Mouse (Mus musculus) granulocyte monocyte progenitor cell, adult 5-6 weeks (primary cell): Measurements from ENCODE around the gene Nlk. TPM values are rescaled to one million over a fixed set of nuclear protein-coding genes. Genes with fewer than 3 reads are reported as not detected.
"Not testable (repeated sequence)": the region's sequence is repeated elsewhere in the genome, so short reads cannot be mapped to it uniquely, and the experiment has no call there.

Experiments used
- ATAC-seq: replicated peaks from 2 replicates; pipeline ENCODE4 v1.8.0; 2016; ENCODE audit warnings: mild to moderate bottlenecking, moderate TSS enrichment, inconsistent platforms; ENCODE audit not compliant: poor library complexity, severe bottlenecking
- total RNA-seq, 2 experiments: library from RNA; stranded (forward) in 1 of 2; stranded (reverse) in 1 of 2; fragments of 200-712, 200-1000 nt in 1 of 2; fragments of >200 nt in 1 of 2; fragmentation: Nextera tagmentation in 1 of 2; gene quantifications; 2 replicates each; pipeline ENCODE4 v1.2.3; 2014 to 2017

The Nlk gene
- total RNA-seq, 2 experiments from 2014 or later, result 21.7 to 26.1 TPM

DNA sequence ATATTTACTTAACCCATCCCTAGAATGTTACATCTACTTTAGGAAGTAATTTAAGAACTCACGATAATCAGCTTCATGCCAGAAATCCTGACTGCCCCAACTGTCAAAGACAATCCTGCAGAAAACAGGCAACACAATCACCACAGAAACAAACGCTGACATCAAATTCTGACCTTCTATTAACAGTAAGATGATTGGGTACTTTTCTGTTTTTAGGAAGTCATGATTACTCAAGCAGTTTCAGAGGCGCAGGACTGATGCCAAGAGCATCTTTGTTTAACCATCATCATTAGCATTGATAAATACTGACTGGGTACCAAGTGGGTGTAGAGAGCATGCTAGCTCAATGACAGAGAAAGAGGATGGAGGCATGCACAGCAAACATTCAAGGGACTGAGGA lies 96.7 kb downstream of the Nlk start:
- peak; percentile 68 for ATAC-seq

- peak; percentile 97 for ATAC-seq
These were observed 97.1 kb downstream of the Nlk start for GRCm38 (mm10) chr11:78600051-78600450.

DNA sequence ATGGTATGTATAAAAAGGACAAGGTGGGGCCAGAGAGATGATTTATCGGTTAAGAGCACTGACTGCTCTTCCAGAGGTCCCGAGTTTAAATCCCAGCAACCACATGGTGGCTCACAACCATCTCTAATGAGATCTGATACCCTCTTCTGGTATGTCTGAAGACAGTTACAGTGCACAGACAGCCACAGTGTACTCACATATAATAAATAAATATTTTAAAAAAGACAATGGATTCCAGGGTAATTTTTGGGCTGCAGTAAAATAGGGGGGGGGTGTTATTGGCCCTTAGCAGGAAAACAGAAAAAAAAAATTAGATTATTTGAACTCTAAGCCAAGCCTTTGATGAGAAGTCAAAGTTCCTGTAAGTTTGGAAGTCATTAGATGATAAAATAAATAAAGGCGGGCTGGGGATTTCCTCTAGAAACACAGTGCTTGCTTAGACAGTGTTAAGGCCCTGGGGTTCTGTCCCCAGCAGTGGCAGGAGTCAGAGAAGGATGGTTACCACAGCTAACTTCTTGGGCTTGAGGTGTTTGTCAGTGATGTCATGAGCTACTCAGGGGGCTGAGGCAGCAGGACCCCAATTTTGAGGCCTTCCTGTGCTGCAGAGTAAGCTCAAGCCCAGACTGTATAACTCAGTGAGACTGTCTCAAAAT lies 98.3 kb downstream of the Nlk start:
- ATAC-seq, result no peak

DNA sequence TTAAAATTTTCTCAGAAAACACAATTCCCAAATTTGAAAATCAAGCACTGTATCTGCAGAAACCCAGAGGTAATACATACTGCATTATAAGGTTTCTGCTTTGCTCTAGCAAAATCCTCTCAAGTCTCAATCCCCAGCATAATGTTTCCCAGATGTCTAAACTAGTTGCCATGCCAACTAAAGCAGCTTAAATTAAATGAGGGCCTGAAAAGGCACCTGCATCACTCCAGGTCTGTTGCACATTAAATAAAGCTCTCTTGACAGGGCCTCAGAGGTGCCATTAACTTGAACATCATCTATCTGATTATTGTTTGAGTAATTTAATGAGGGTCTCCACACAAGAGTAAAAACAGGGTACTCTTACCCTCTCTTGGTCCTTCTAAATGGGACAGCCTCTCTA lies 100.4 kb downstream of the Nlk start:
- ATAC-seq, result no peak

GRCm38 (mm10) chr11:78595773-78596172 lies 101.4 kb downstream of the Nlk start:
- no peak for ATAC-seq

- ATAC-seq, result no peak
These were observed 102.8 kb downstream of the Nlk start for GRCm38 (mm10) chr11:78594271-78594964.

DNA sequence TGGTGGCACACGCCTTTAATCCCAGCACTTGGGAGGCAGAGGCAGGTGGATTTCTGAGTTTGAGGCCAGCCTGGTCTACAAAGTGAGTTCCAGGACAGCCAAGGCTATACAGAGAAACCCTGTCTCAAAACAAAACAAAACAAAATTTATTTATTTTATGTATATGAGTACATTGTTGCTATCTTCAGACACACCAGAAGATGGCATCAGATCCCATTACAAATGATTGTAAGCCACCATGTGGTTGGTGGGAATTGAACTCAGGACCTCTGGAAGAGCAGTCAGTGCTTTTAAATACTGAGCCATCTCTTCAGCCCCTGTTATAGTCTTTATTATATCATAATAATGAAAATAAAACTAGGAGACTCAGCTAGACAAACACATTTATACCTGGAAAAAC lies 109.5 kb downstream of the Nlk start:
- not testable (repeated sequence) for ATAC-seq

- no peak for ATAC-seq
These were observed 111.1 kb downstream of the Nlk start for GRCm38 (mm10) chr11:78586099-78586498.

- no peak for ATAC-seq
These were observed 114.3 kb downstream of the Nlk start for GRCm38 (mm10) chr11:78582848-78583247.

GRCm38 (mm10) chr11:78574975-78575374 lies 122.2 kb downstream of the Nlk start:
- ATAC-seq, result no peak

DNA sequence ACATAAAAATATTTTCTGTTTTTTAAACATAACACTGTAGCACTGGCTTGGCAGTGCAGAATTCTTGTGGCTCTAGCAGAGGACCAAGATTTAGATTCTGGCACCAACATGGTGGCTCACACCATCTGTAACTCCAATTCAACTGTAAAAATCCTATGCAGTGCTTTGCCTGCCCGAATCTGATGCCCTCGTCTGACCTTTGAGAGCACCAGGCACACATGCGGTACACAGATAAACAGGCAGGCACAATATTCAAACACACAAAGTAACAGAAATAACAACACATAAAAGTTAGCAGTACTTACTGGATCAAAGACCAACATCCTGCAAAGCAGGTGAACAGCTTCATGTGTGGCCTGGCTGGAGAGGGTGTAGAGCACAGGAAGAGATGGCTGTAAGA lies 122.6 kb downstream of the Nlk start:
- ATAC-seq, result no peak

DNA sequence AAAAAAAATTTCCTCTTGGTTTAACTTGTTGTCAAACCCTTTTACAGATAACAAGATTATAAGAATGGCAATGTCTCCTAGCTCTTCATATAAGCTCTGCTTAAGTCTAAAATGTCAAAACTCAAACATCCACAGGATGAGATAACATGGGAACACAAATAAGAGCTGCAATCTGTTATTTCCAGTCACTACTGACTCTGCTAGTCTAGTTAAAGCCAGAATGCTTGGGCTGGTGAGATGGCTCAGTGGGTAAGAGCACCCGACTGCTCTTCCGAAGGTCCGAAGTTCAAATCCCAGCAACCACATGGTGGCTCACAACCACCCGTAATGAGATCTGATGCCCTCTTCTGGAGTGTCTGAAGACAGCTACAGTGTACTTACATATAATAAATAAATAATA lies 123.1 kb downstream of the Nlk start:
- not testable (repeated sequence) for ATAC-seq

- ATAC-seq, result no peak
These were observed 125.3 kb downstream of the Nlk start for GRCm38 (mm10) chr11:78571854-78572253.

DNA sequence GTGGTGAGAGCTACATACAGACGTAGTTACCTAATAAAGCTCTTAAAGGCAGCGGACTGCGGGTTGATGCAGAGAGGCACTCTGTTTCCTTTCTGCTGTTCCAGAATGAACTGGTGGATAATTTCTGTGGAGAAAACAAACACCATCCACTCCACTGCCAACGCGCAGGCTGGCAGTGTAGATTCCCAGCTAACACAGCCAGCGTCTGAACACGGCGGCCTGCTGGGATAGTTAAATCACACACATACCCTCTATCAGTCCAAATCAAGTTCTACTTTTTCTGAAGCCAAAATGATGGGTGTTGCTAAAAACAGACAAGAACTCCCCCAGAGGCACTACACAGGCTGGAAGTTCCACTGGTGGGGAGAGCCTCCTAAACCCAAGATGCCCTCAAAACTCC lies 125.7 kb downstream of the Nlk start:
- ATAC-seq, result no peak

DNA sequence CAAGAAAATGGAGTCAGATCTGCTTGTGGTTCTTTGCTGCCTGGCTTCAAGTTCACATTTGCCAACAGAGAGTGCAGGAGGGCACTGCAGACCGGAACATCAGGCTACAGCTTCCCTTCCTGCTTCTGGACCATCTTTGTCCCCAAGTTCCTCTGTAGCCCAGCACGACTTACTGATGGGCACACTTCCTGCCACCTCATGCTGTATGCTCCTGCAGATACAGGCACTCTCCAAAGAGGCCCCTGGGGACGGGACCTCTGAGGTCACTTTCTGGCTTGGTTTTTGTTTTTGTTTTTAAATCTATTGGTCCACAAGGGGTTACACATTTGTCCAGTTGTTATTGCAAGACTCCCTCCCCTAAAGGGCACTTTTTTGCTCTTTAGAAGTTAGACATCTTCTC lies 127.4 kb downstream of the Nlk start:
- 0 out of 2 replicates have a peak, but pooled peaks have one; percentile 33 for ATAC-seq

- ATAC-seq, result no peak
These were observed 128.3 kb downstream of the Nlk start for GRCm38 (mm10) chr11:78568827-78569226.

GRCm38 (mm10) chr11:78567614-78568013 lies 129.6 kb downstream of the Nlk start:
- no peak for ATAC-seq

GRCm38 (mm10) chr11:78566775-78567174 lies 130.4 kb downstream of the Nlk start:
- ATAC-seq, result no peak

DNA sequence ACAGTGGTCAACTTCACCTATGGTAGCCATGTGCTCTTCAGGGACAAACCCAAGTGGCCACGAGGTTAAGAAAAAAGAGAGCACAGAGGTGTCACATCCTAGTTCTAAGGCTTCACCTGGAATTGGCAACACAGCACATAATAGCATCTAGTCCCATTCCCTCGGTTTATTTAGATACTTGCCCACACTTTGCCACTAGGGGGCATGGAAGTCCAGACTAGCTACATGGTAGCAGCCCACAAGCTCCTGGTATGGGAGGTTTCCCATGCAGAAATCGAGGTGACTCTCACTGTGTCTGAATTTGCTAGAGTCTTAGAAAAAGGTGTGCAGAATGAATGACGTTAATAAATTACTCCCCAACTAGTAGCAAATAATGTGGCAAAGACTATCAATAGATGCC lies 136.7 kb downstream of the Nlk start:
- peak; percentile 82 for ATAC-seq

- ATAC-seq, result 0 out of 2 replicates have a peak, but pooled peaks have one; percentile 25
These were observed 139.9 kb downstream of the Nlk start for GRCm38 (mm10) chr11:78557241-78557640.

- ATAC-seq, result no peak
These were observed 141.1 kb downstream of the Nlk start for GRCm38 (mm10) chr11:78556070-78556469.

- ATAC-seq, result no peak
These were observed 141.6 kb downstream of the Nlk start for GRCm38 (mm10) chr11:78555623-78556022.
